Mouse (Mus musculus): Measurements from ENCODE around the gene Acrbp. TPM values are rescaled to one million over a fixed set of nuclear protein-coding genes. Genes with fewer than 3 reads are reported as not detected.
A peak's percentile ranks its signal among the peaks of the same experiment; 100 is the strongest.

Gene Acrbp
- total and polyA plus RNA-seq, 2 experiments from 2014 or later: 10.5 to 12.2 TPM

DNA sequence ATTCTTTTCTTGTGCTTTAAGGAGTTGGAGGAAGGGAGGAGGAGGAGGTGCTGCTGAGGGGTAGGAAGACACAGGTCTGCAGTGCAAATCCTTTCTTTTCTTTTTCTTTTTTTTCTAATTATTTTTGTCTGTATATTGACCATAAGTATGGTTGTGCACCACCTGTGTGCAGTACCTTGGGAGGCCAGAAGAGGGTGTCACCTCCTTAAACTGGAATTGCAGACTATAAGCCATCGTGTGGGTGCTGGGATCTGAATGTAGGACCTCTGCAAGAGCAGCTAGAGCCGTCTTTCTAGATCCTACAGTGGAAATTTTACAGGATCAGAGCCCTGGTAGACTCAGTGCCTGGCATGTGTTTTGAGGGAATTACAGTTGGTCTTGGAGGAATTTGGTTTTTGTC lies 58.2 kb downstream of the Acrbp start:
- H3K9me3 ChIP-seq (ENCODE audit: low read length): no peaks in the 10 kb centered on the region
- H3K4me3 ChIP-seq (ENCODE audit: low read length): no peak overlapping the region
- TF ChIP-seq CTCF (IDR thresholded peaks at IDR 0.05; ENCODE audit: low read depth): peak; percentile 53
- no peaks in the 10 kb centered on the region for H3K27me3 ChIP-seq (ENCODE audit: insufficient read depth, low read length)
- peaks cover 89% of the 10 kb centered on the region for H3K36me3 ChIP-seq (ENCODE audit: insufficient read depth, low read length)
- no peak overlapping the region for H3K9ac ChIP-seq (replicated peaks; ENCODE audit: low read length)
- ATAC-seq (no peak), DNase-seq (ENCODE audit: low spot score) (no peak)
- WGBS: 96% methylated on average over 2 of the region's 2 CpGs
- no peak overlapping the region for H3K27ac ChIP-seq
- H3K4me1 ChIP-seq (ENCODE audit: insufficient read depth, low read length): no peaks in the 10 kb centered on the region
- no peak overlapping the region for H3K4me2 ChIP-seq (ENCODE audit: low read depth, low read length)

DNA sequence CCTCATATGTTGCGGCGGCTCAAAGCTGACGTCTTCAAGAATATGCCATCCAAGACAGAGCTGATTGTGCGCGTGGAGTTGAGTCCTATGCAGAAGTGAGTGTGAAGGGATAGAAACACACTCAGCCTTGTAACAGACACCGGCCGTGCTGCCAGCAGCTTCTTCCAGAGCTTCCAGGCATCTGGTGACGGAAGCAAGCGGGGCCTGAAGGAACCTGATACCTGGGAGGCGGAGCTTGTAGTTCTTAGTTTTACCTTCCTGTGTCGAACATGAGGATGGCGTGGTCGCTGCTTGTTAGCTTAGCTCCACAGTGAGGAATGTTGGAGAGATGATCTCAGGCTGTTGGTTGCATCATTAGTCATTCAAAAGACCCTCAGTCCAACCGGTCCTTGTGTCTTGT lies 59.9 kb downstream of the Acrbp start:
- H3K4me3 ChIP-seq (ENCODE audit: low read length): no peak overlapping the region
- H3K9me3 ChIP-seq (ENCODE audit: low read length): no peaks in the 10 kb centered on the region
- H3K27me3 ChIP-seq (ENCODE audit: insufficient read depth, low read length): no peaks in the 10 kb centered on the region
- no peaks in the 10 kb centered on the region for H3K4me1 ChIP-seq (ENCODE audit: insufficient read depth, low read length)
- no peak overlapping the region for H3K4me2 ChIP-seq (ENCODE audit: low read depth, low read length)
- WGBS: 94% methylated on average over 14 of the region's 14 CpGs
- H3K27ac ChIP-seq: no peak overlapping the region
- H3K9ac ChIP-seq (replicated peaks; ENCODE audit: low read length): no peak overlapping the region
- ATAC-seq: no peak
- peaks cover 95% of the 10 kb centered on the region for H3K36me3 ChIP-seq (ENCODE audit: insufficient read depth, low read length)
- DNase-seq (ENCODE audit: low spot score): no peak
- no peak for TF ChIP-seq CTCF (IDR thresholded peaks at IDR 0.05; ENCODE audit: low read depth)

DNA sequence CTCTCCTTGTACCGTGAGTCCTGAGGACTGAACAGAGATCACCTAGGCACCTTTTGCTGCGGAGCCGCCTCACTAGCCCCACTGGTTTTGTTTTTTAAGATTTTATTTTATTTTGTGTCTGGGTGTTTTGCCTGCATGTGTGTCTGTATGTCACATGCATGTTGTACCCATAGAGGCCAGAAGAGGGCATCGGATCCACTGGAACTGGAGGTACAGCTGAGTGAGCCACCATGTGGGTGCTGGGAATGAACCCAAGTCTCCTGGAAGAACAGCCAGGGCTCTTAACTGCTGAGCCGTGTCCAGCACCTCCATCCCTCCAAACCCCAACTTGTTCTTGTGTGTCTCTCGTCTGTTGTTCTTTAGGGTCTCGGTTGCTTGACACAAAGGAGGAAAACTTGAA lies 61.4 kb downstream of the Acrbp start:
- ATAC-seq (peak; percentile 69), DNase-seq (ENCODE audit: low spot score) (peak; percentile 74)
- H3K4me2 ChIP-seq (ENCODE audit: low read depth, low read length): no peak overlapping the region
- peak; percentile 68 for TF ChIP-seq CTCF (IDR thresholded peaks at IDR 0.05; ENCODE audit: low read depth)
- H3K4me1 ChIP-seq (ENCODE audit: insufficient read depth, low read length): no peaks in the 10 kb centered on the region
- no peak overlapping the region for H3K9ac ChIP-seq (replicated peaks; ENCODE audit: low read length)
- H3K36me3 ChIP-seq (ENCODE audit: insufficient read depth, low read length): peaks cover 86% of the 10 kb centered on the region
- H3K9me3 ChIP-seq (ENCODE audit: low read length): no peaks in the 10 kb centered on the region
- WGBS: 89% methylated on average over 7 of the region's 7 CpGs
- no peak overlapping the region for H3K4me3 ChIP-seq (ENCODE audit: low read length)
- H3K27ac ChIP-seq: no peak overlapping the region
- H3K27me3 ChIP-seq (ENCODE audit: insufficient read depth, low read length): no peaks in the 10 kb centered on the region

DNA sequence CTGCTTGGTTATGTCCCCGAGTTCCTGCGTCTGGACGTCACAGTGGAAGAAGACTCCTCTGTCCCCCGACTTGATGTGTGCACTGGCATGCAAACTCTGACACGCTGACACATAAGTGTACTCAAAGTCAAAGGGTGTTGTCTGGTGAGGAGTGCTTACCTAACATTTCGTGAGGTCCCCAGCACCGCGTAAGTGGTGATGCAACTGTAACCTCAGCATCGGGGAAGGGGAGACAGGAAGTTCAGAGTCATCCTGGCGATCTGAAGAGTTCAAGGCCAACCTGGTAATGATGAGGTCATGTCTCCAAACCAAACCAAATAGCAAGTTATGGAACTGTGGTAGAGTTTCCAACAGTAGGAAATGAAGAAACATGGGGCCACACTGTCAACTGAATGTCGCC lies 63.1 kb downstream of the Acrbp start:
- 91% methylated on average over 11 of the region's 11 CpGs for WGBS
- no peak overlapping the region for H3K4me2 ChIP-seq (ENCODE audit: low read depth, low read length)
- DNase-seq (ENCODE audit: low spot score): no peak

More for the DNA sequence above, 63.1 kb downstream of the Acrbp start:
- Histone ChIP-seq H3K27ac (no peak overlapping the region), H3K9me3 (ENCODE audit: low read length) (no peaks in the 10 kb centered on the region), H3K9ac (replicated peaks; ENCODE audit: low read length) (no peak overlapping the region), H3K4me1 (ENCODE audit: insufficient read depth, low read length) (no peaks in the 10 kb centered on the region), H3K27me3 (ENCODE audit: insufficient read depth, low read length) (no peaks in the 10 kb centered on the region), H3K36me3 (ENCODE audit: insufficient read depth, low read length) (peaks cover 85% of the 10 kb centered on the region), H3K4me3 (ENCODE audit: low read length) (no peak overlapping the region)
- ATAC-seq: no peak
- no peak for TF ChIP-seq CTCF (IDR thresholded peaks at IDR 0.05; ENCODE audit: low read depth)

Small RNA genes lying within 50 kb of the gene (microRNA-seq; reads per million reads assigned to microRNA genes)
- gene Mir7045: 0 reads per million in 2 experiments

Other genes starting within 250 kb of the Acrbp start
- 7.3 and 8.7 TPM in 2 replicates for gene Spsb2, start 241.0 kb upstream of the Acrbp start, total RNA-seq (2014; rRNA removed)
- 9.6 and 9.8 TPM in 2 replicates for gene Spsb2, start 241.0 kb upstream of the Acrbp start, polyA plus RNA-seq (2015; fragmentation: Nextera tagmentation; extraction: Ambion mirVana)
- 506 and 525 TPM in 2 replicates for gene Tpi1, start 235.4 kb upstream of the Acrbp start, total RNA-seq (2014; rRNA removed)
- 515 and 534 TPM in 2 replicates for gene Tpi1, start 235.4 kb upstream of the Acrbp start, polyA plus RNA-seq (2015; fragmentation: Nextera tagmentation; extraction: Ambion mirVana)
- 222 and 233 TPM in 2 replicates for gene Usp5, start 220.2 kb upstream of the Acrbp start, total RNA-seq (2014; rRNA removed)
- 182 and 189 TPM in 2 replicates for gene Usp5, start 220.2 kb upstream of the Acrbp start, polyA plus RNA-seq (2015; fragmentation: Nextera tagmentation; extraction: Ambion mirVana)
- gene Cdca3, start 220.1 kb upstream of the Acrbp start, total RNA-seq (2014; rRNA removed): 34.7 and 39.9 TPM in 2 replicates
- gene Cdca3, start 220.1 kb upstream of the Acrbp start, polyA plus RNA-seq (2015; fragmentation: Nextera tagmentation; extraction: Ambion mirVana): 40.9 and 47.3 TPM in 2 replicates
- 0.68 and 0.72 TPM in 2 replicates for gene Gnb3, start 209.4 kb upstream of the Acrbp start, total RNA-seq (2014; rRNA removed)
- 1.6 and 2.2 TPM in 2 replicates for gene Gnb3, start 209.4 kb upstream of the Acrbp start, polyA plus RNA-seq (2015; fragmentation: Nextera tagmentation; extraction: Ambion mirVana)
- 71.3 and 79.5 TPM in 2 replicates for gene P3h3, start 191.9 kb upstream of the Acrbp start, total RNA-seq (2014; rRNA removed)
- gene P3h3, start 191.9 kb upstream of the Acrbp start, polyA plus RNA-seq (2015; fragmentation: Nextera tagmentation; extraction: Ambion mirVana): 11.3 and 12.0 TPM in 2 replicates
- 193 and 194 TPM in 2 replicates for gene Gpr162, start 185.7 kb upstream of the Acrbp start, total RNA-seq (2014; rRNA removed)
- 30.1 and 31.9 TPM in 2 replicates for gene Gpr162, start 185.7 kb upstream of the Acrbp start, polyA plus RNA-seq (2015; fragmentation: Nextera tagmentation; extraction: Ambion mirVana)
- 0.05 TPM in 1 of 2 replicates, not detected in the other for gene Cd4, start 161.5 kb upstream of the Acrbp start, total RNA-seq (2014; rRNA removed)
- 0.13 and 0.18 TPM in 2 replicates for gene Cd4, start 161.5 kb upstream of the Acrbp start, polyA plus RNA-seq (2015; fragmentation: Nextera tagmentation; extraction: Ambion mirVana)
- 1.8 and 2.2 TPM in 2 replicates for gene Lag3, start 138.0 kb upstream of the Acrbp start, total RNA-seq (2014; rRNA removed)
- gene Lag3, start 138.0 kb upstream of the Acrbp start, polyA plus RNA-seq (2015; fragmentation: Nextera tagmentation; extraction: Ambion mirVana): 3.3 and 3.6 TPM in 2 replicates
- gene Ptms, start 129.6 kb upstream of the Acrbp start, total RNA-seq (2014; rRNA removed): 913 and 1,024 TPM in 2 replicates
- gene Ptms, start 129.6 kb upstream of the Acrbp start, polyA plus RNA-seq (2015; fragmentation: Nextera tagmentation; extraction: Ambion mirVana): 767 and 773 TPM in 2 replicates
- 639 and 964 TPM in 2 replicates for gene Mlf2, start 118.3 kb upstream of the Acrbp start, total RNA-seq (2014; rRNA removed)
- 618 and 628 TPM in 2 replicates for gene Mlf2, start 118.3 kb upstream of the Acrbp start, polyA plus RNA-seq (2015; fragmentation: Nextera tagmentation; extraction: Ambion mirVana)
- 113 and 146 TPM in 2 replicates for gene Cops7a, start 84.2 kb upstream of the Acrbp start, total RNA-seq (2014; rRNA removed)
- gene Cops7a, start 84.2 kb upstream of the Acrbp start, polyA plus RNA-seq (2015; fragmentation: Nextera tagmentation; extraction: Ambion mirVana): 97.1 and 101 TPM in 2 replicates
- 24.1 and 32.9 TPM in 2 replicates for gene Pianp, start 53.0 kb upstream of the Acrbp start, total RNA-seq (2014; rRNA removed)
- gene Pianp, start 53.0 kb upstream of the Acrbp start, polyA plus RNA-seq (2015; fragmentation: Nextera tagmentation; extraction: Ambion mirVana): 58.9 and 65.4 TPM in 2 replicates
- 37.3 and 38.6 TPM in 2 replicates for gene Zfp384, start 40.5 kb upstream of the Acrbp start, total RNA-seq (2014; rRNA removed)
- 10.3 and 11.6 TPM in 2 replicates for gene Zfp384, start 40.5 kb upstream of the Acrbp start, polyA plus RNA-seq (2015; fragmentation: Nextera tagmentation; extraction: Ambion mirVana)
- 60.7 and 78.3 TPM in 2 replicates for gene Ing4, start 9.9 kb upstream of the Acrbp start, total RNA-seq (2014; rRNA removed)
- 97.6 and 102 TPM in 2 replicates for gene Ing4, start 9.9 kb upstream of the Acrbp start, polyA plus RNA-seq (2015; fragmentation: Nextera tagmentation; extraction: Ambion mirVana)
- 0.75 and 1.8 TPM in 2 replicates for gene Lpar5, start 18.2 kb downstream of the Acrbp start, total RNA-seq (2014; rRNA removed)
- 0.68 and 0.88 TPM in 2 replicates for gene Lpar5, start 18.2 kb downstream of the Acrbp start, polyA plus RNA-seq (2015; fragmentation: Nextera tagmentation; extraction: Ambion mirVana)
- 101 and 106 TPM in 2 replicates for gene Chd4, start 46.3 kb downstream of the Acrbp start, total RNA-seq (2014; rRNA removed)
- 90.2 and 94.7 TPM in 2 replicates for gene Chd4, start 46.3 kb downstream of the Acrbp start, polyA plus RNA-seq (2015; fragmentation: Nextera tagmentation; extraction: Ambion mirVana)
- gene Nop2, start 82.2 kb downstream of the Acrbp start, total RNA-seq (2014; rRNA removed): 33.9 and 34.2 TPM in 2 replicates
- 37.3 and 38.8 TPM in 2 replicates for gene Nop2, start 82.2 kb downstream of the Acrbp start, polyA plus RNA-seq (2015; fragmentation: Nextera tagmentation; extraction: Ambion mirVana)
- 29.1 and 30.5 TPM in 2 replicates for gene Iffo1, start 95.6 kb downstream of the Acrbp start, total RNA-seq (2014; rRNA removed)
- gene Iffo1, start 95.6 kb downstream of the Acrbp start, polyA plus RNA-seq (2015; fragmentation: Nextera tagmentation; extraction: Ambion mirVana): 20.3 and 20.6 TPM in 2 replicates
- 2,711 and 2,736 TPM in 2 replicates for gene Gapdh, start 116.8 kb downstream of the Acrbp start, total RNA-seq (2014; rRNA removed)
- gene Gapdh, start 116.8 kb downstream of the Acrbp start, polyA plus RNA-seq (2015; fragmentation: Nextera tagmentation; extraction: Ambion mirVana): 1,874 and 1,919 TPM in 2 replicates
- 47.1 and 56.3 TPM in 2 replicates for gene Ncapd2, start 142.0 kb downstream of the Acrbp start, total RNA-seq (2014; rRNA removed)
- 30.3 and 34.1 TPM in 2 replicates for gene Ncapd2, start 142.0 kb downstream of the Acrbp start, polyA plus RNA-seq (2015; fragmentation: Nextera tagmentation; extraction: Ambion mirVana)
- gene Mrpl51, start 142.1 kb downstream of the Acrbp start, total RNA-seq (2014; rRNA removed): 20.6 and 40.3 TPM in 2 replicates
- 159 and 163 TPM in 2 replicates for gene Mrpl51, start 142.1 kb downstream of the Acrbp start, polyA plus RNA-seq (2015; fragmentation: Nextera tagmentation; extraction: Ambion mirVana)
- gene Vamp1, start 165.9 kb downstream of the Acrbp start, total RNA-seq (2014; rRNA removed): 74.6 and 85.3 TPM in 2 replicates
- 73.0 and 74.6 TPM in 2 replicates for gene Vamp1, start 165.9 kb downstream of the Acrbp start, polyA plus RNA-seq (2015; fragmentation: Nextera tagmentation; extraction: Ambion mirVana)
- gene Tapbpl, start 182.2 kb downstream of the Acrbp start, total RNA-seq (2014; rRNA removed): 4.5 and 7.0 TPM in 2 replicates
- gene Tapbpl, start 182.2 kb downstream of the Acrbp start, polyA plus RNA-seq (2015; fragmentation: Nextera tagmentation; extraction: Ambion mirVana): 7.0 and 7.8 TPM in 2 replicates
- gene Cd27, start 187.3 kb downstream of the Acrbp start, total RNA-seq (2014; rRNA removed): 0.79 TPM in 1 of 2 replicates, not detected in the other
- 0.29 and 0.71 TPM in 2 replicates for gene Cd27, start 187.3 kb downstream of the Acrbp start, polyA plus RNA-seq (2015; fragmentation: Nextera tagmentation; extraction: Ambion mirVana)
- gene Tuba3a, start 236.4 kb downstream of the Acrbp start, total RNA-seq (2014; rRNA removed): not detected in 2 replicates
- not detected in 2 replicates for gene Tuba3a, start 236.4 kb downstream of the Acrbp start, polyA plus RNA-seq (2015; fragmentation: Nextera tagmentation; extraction: Ambion mirVana)

All from hindbrain, postnatal 0 days (tissue).